Mouse (Mus musculus) megakaryocyte, embryonic 14.5 days (primary cell): ENCODE data around the gene Ankmy1.

ENCODE experiments used
- FLI1 ChIP-seq: IDR thresholded peaks from 2 replicates; pipeline ENCODE4 v1.6.1; 2012; ENCODE audit warnings: low read length, inconsistent platforms, mixed read lengths
- GATA1 ChIP-seq: IDR thresholded peaks from 3 replicates; pipeline ENCODE4 v1.6.1; 2012; ENCODE audit warnings: mixed read lengths, low read length, inconsistent platforms, borderline replicate concordance

- TF ChIP-seq GATA1 (no peak), FLI1 (no peak)
Measured at GRCm38 (mm10) chr1:92935054-92935962, 32.6 kb upstream of the Ankmy1 start.
